Mouse (Mus musculus): ENCODE data around the gene B3gat2.

- TF ChIP-seq CTCF (conservative IDR thresholded peaks at IDR 0.05; ENCODE audit: insufficient read depth, insufficient read length, low read depth, low read length) (no peak), POLR2A (IDR thresholded peaks at IDR 0.05; ENCODE audit: low read depth, low read length) (no peak)
These were observed 7.2 kb upstream of the B3gat2 start for GRCm38 (mm10) chr1:23754340-23754739.

All from kidney, adult 2 months (tissue).